Mouse (Mus musculus) layer of hippocampus, adult 2 months (tissue): ENCODE data around the gene Ndst2. TPM values are rescaled to one million over a fixed set of nuclear protein-coding genes. Genes with fewer than 3 reads are reported as not detected.

Experiments
- DNase-seq, 2 experiments: peaks; one replicate each; pipeline ENCODE4 v3.0.0; 2022; ENCODE audit warnings: low spot score in 2 of 2
- H3K27ac ChIP-seq: fragments of 200-600 bp; 2 replicates; pipeline ENCODE4 v1.8.1; 2022
- H3K4me3 ChIP-seq: fragments of 200-600 bp; 2 replicates; pipeline ENCODE4 v1.8.1; 2022; ENCODE audit warnings: mild to moderate bottlenecking
- CTCF ChIP-seq: fragments of 200-600 bp; conservative IDR thresholded peaks from 2 replicates; pipeline ENCODE4 v1.8.1; 2022; ENCODE audit warnings: antibody characterized with exemption, mild to moderate bottlenecking, moderate library complexity
- microRNA-seq, 2 experiments: library from miRNA; unstranded; fragments of <30 nt; microRNA quantifications; one replicate each; pipeline ENCODE4 v1.2.0; 2021
- total RNA-seq, 2 experiments: library from RNA; stranded (reverse); gene quantifications; 2 replicates each; pipeline ENCODE4 v1.2.3; 2021

Gene Ndst2
- total RNA-seq, 2 experiments from 2014 or later = 20.4 to 20.9 TPM

DNA sequence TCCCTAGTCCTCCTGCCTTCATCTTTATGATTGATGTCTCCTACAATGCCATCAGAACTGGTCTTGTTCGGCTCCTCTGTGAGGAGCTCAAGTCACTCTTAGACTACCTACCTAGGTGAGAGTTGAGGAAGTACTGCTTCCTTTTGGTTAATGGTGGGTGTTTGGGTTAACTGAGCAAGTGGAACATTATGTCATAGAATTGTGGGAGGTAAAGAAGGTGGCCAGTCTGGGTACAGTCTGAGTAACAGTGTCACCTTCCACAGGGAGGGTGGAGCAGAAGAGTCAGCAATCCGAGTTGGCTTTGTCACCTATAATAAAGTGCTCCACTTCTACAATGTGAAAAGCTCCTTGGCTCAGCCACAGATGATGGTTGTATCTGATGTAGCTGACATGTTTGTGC, 45.4 kb downstream of the Ndst2 start:
- no peak overlapping the region for H3K4me3 ChIP-seq
- DNase-seq = no peak
- TF ChIP-seq CTCF = no peak
- no peak overlapping the region for H3K27ac ChIP-seq

DNA sequence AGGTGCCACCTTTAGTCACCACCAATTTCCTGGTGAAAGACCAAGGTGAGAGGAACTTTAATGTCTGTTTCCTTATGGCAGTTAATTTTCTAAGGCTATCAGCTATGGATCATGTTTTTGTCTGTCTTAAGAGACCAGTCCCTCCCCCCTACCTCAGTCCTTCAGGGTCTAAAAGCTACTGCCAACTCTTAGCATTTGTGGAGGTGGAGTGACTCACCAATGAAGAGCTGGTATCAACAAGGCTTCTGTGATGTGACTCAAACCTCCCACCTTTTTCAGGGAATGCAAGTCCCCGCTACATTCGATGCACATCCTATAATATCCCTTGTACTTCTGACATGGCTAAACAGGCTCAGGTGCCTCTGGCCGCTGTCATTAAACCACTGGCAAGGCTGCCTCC, 47.8 kb downstream of the Ndst2 start:
- no peak for TF ChIP-seq CTCF
- DNase-seq = peak in 1 of 2 experiments; percentile 31
- peak overlapping the region; percentile 59; the same call in 1 of the 2 replicates for H3K27ac ChIP-seq
- H3K4me3 ChIP-seq = no peak overlapping the region

DNA sequence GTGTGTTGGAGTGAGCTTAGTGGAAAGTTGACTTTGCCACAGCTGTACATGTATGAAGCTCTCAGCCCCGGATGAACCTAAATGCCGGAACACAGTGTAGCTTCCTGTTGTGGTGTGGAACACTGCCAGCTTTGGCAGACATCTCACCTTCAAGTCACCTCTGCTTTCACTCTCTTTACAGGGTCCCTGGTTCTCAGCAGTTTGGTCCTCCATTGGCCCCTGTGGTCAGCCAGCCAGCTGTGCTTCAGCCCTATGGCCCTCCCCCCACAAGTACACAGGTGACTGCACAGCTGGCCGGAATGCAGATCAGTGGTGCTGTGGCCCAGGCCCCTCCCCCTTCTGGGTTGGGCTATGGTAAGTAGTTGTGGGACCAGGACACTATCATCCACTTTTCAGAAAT, 51.9 kb downstream of the Ndst2 start:
- Histone ChIP-seq H3K4me3 (no peak overlapping the region), H3K27ac (no peak overlapping the region)
- no peak for TF ChIP-seq CTCF
- no peak for DNase-seq

DNA sequence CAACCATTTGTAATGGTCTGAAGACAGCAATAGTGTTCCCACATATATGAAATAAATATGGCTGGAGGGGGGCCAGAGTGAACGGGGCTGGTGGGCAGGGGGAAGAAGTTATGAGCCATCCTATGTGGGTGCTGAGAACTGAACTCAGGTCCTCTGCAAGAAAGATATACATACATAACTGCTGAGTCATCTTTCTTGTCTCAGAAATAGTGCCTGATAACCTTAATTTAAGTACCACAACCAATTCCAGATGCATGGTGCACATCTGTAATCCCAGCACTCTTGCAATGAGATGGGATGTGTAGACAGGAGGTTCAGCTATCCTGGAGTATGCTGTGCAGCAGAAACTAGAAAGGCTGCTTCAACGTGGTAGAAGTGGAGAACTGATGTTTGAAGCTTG, 52.6 kb downstream of the Ndst2 start:
- no peak overlapping the region for H3K4me3 ChIP-seq
- no peak for DNase-seq
- TF ChIP-seq CTCF = no peak
- no peak overlapping the region for H3K27ac ChIP-seq

DNA sequence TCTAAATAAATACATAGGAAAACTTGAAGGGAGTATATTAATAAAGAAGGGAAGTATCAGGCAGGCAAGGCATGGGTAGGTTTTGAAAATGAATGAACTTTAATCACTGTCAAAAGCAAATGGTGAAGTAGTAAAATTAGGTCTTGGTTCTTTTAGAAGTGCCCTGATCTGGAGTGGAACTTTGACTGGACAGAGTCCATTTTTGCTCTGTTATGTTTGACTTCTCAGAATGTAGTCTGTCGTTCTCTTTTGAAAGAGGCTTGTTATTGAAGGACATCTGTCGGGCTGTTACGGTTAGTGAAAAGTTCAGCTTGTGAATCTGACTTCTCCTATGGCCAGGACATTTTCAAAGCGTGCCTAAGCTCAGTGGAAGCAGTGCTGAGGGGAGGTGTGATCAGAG, 56.5 kb downstream of the Ndst2 start:
- Histone ChIP-seq H3K4me3 (no peak overlapping the region), H3K27ac (no peak overlapping the region)
- DNase-seq = no peak
- TF ChIP-seq CTCF = no peak

DNA sequence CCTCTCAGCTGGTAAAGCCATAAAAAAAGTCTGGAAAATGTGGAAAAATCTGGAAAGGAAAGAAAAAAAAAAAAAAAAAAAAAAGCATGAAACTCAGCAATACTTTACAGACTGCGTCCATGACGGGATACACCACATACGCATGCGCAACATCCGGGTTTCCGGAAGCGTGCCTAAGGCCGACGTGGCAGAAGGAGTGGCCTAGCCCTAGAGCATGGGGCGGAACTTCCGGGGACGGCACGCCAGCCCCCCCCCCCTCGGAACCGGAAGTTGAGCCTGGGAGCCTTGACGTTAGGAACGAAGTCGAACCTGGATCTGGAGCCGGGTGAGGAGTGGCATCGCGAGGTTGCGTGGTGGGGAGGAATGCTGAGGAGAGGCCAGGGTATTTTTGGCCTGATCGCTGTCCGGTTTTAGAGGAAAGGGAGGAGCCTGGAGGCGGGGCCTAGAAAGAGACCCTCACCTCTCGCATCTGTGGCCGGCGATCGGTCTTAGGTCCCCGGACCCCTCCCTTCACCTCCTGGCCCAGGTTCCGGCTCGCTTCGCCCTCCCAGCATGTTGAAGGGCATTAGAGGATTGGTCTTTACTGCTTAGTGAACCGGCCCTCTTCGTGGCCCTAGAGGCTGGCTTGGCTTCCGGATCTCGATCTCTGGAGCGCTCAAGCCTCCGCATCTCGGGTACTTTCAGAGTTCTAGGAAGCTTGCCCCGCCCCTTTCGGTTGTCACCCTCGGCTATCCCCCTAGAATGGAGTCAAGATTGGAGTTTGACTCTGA, 60.1 kb downstream of the Ndst2 start, which contains the start of gene Sec24c:
Gene Sec24c, plus strand, starts transcription at position 245 of the 770 bp plus-strand sequence.
- H3K4me3 ChIP-seq = peak within 1 kb of the TSS; percentile 89
- H3K27ac ChIP-seq = peak within 1 kb of the TSS; percentile 95
- peak; percentile 1; the same call in 1 of the 2 replicates for TF ChIP-seq CTCF
- DNase-seq = peak; percentile 97 to 99

DNA sequence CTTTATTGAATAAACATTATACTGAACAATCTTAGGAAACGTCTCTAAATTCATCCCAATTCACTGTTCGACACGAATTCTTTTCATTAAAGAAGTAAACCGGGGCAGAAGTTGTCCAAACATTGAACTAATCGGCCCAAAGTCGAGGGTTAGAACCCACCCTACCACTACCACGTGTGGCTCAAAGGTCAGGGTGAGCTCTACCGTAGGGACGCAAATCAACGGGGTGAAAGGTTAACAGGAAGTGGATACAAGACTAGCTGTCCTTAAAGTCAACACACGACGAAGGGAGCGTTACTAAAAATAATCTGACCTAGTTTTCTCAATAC, 60.7 kb downstream of the Ndst2 start:
- TF ChIP-seq CTCF = 0 out of 2 replicates have a peak, but pooled peaks have one; percentile 6
- peak in 1 of 2 experiments; percentile 44 for DNase-seq
- Histone ChIP-seq H3K4me3 (peak overlapping the region; percentile 89), H3K27ac (peak overlapping the region; percentile 95)

Small RNA genes lying within 50 kb of the gene (microRNA-seq; reads per million reads assigned to microRNA genes)
- 0 to 0.37 reads per million in 2 experiments for gene Mir6946

Other genes with a start within 250 kb of the Ndst2 start
- gene Mss51, start 237.7 kb downstream of the Ndst2 start, total RNA-seq = 1 to 10 TPM; 1.0 to 1.3 TPM
- 100 to 1,000 TPM; 302 to 305 TPM for gene Ppp3cb, start 188.0 kb downstream of the Ndst2 start, total RNA-seq
- gene Usp54, start 93.5 kb downstream of the Ndst2 start, total RNA-seq = 10 to 100 TPM; 51.4 to 57.1 TPM
- gene Myoz1, start 78.0 kb downstream of the Ndst2 start, total RNA-seq = not detected
- under 1 TPM; 0.15 to 0.23 TPM for gene Synpo2l, start 66.2 kb downstream of the Ndst2 start, total RNA-seq
- 100 to 1,000 TPM; 104 to 108 TPM for gene Sec24c, start 60.3 kb downstream of the Ndst2 start, total RNA-seq
- gene Fut11, start 39.6 kb downstream of the Ndst2 start, total RNA-seq = 10 to 100 TPM; 14.8 to 15.5 TPM
- gene Chchd1, start 31.6 kb downstream of the Ndst2 start, total RNA-seq = 10 to 100 TPM; 53.4 to 56.9 TPM
- gene Zswim8, start 27.0 kb downstream of the Ndst2 start, total RNA-seq = 100 to 1,000 TPM; 189 to 206 TPM
- gene Camk2g, start 59.5 kb upstream of the Ndst2 start, total RNA-seq = 100 to 1,000 TPM; 216 to 229 TPM
- gene Plau, start 102.1 kb upstream of the Ndst2 start, total RNA-seq = 1 to 10 TPM; 3.2 to 4.2 TPM
- 10 to 100 TPM; 30.9 to 38.9 TPM for gene Vcl, start 194.8 kb upstream of the Ndst2 start, total RNA-seq